Mouse (Mus musculus) MN1 (cell line): ENCODE measurements around the gene Olfr323.

Experiments used
- DNase-seq: peaks from one replicate; pipeline ENCODE4 v3.0.0-alpha.2; 2016; ENCODE audit warnings: low spot score

The Olfr323 gene

GRCm38 (mm10) chr11:58602800-58603560 is 27.3 kb downstream of the Olfr323 start:
- no peak for DNase-seq

GRCm38 (mm10) chr11:58602062-58602461 is 28.2 kb downstream of the Olfr323 start:
- no peak for DNase-seq

- no peak for DNase-seq
Measured at GRCm38 (mm10) chr11:58597837-58598236, 32.5 kb downstream of the Olfr323 start.

GRCm38 (mm10) chr11:58594814-58595213 is 35.5 kb downstream of the Olfr323 start, which contains the start of gene Olfr324:
Gene Olfr324, plus strand, starts transcription at chr11:58595114.
- DNase-seq = no peak

DNA sequence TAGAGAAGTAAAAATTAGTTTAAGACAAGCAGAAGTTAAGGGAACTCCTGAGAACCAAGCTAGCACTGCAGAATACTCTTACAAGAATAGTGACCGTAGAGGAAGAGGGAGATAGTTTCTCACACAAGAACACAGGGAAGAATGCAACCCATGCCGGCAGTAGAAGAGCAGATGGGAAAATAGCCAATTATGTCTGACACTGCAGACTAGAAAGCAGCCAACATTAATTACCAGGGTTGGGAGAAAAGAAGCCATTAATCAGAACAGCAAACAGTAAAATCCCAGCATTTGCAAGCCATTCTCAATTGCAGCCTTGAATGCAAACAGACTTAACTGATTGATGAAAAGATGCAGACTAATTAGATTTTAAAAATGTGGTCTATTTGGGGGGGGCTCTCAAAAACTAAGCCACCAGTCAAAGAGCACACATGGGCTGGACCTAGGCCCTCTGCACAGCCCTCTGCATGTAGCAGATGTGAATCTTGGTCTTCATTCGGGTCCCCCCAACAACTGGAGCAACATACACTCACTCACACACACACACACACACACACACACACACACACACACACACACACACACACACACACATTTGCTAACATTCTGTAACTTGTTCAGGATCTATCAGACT is 41.6 kb downstream of the Olfr323 start:
- no peak for DNase-seq

DNA sequence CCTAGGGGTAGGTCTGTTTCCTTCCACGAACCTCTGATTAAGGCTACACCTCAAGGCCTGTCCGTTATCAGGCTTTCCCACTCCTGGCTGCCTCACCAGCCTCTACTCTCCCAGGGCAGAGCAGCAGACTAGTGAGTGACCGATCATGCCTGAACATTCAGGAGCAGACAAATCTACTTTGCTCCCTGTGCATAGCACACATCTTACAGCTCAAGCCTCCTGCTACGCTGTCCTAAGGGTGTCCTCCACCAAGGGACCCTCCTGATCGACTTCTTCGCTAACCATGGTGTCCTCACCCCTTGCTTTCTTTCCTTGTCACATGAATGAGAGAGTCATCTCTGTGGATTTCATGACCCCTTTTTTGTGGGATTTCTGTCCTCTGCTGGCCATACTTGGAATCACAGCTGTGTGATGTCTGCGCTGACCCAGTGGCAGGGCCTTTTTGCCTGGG is 42.4 kb downstream of the Olfr323 start:
- DNase-seq = peak; percentile 41

- no peak for DNase-seq
Measured at GRCm38 (mm10) chr11:58578636-58579035, 51.7 kb downstream of the Olfr323 start.

GRCm38 (mm10) chr11:58577430-58577829 is 52.9 kb downstream of the Olfr323 start, which contains the start of gene Olfr325:
Gene Olfr325, plus strand, starts transcription at chr11:58577730.
- no peak for DNase-seq
